Mouse (Mus musculus) olfactory bulb, adult 2 months (tissue): ENCODE results near the gene Slc32a1.

Experiments used
- CTCF ChIP-seq: fragments of 200-500 bp; IDR thresholded peaks from 2 replicates; pipeline ENCODE4 v1.5.1; 2012; ENCODE audit warnings: low read depth, mild to moderate bottlenecking, low read length, moderate library complexity; ENCODE audit not compliant: insufficient read depth
- POLR2A ChIP-seq: fragments of 200-500 bp; IDR thresholded peaks from 2 replicates; pipeline ENCODE4 v1.6.1; 2012; ENCODE audit warnings: mild to moderate bottlenecking, low read depth, low read length, moderate library complexity; ENCODE audit not compliant: insufficient read depth

DNA sequence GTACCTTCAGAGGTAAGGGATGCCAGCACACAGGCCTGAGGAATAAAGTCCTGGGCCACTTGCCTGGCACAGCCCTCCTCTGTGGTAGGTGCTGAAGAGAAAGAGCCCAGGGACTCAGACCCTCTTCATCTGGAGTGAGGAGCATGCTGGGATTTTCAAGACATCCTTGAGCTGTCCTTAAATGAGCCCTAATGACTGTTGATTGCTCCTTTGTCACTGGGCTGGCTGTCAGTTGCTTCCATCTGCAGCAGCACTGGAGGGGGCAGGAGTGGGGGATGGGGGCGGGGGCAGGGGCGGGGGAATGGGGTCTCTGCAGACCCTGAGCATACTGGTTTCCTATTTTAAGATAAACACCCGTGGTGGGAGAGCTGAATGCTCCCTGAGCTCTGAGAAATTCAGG lies 10.1 kb upstream of the Slc32a1 start:
- TF ChIP-seq CTCF (no peak), POLR2A (no peak)
